In genomic region chr14:117490469-117490868, GRCm38 (mm10) we compare ENCODE assay signal across 21 mouse cellular contexts.
DNase-seq lines count a peak whose midpoint lies in the region; ATAC-seq and TF ChIP-seq lines count a peak whose summit lies in the region.
"Had no signal": no experiment of that assay in that cellular context is flagged by ENCODE, and none has a peak within 500 bp of the region (broad histone marks: within the 10 kb centered on the region; RNA-seq: fewer than 3 reads in every experiment).

No protein-coding gene starts in this region.

- TF ChIP-seq EP300 in heart, postnatal 0 days (IDR thresholded peaks at IDR 0.05; ENCODE audit: low read depth): no peak

- H3K4me1 ChIP-seq in heart, postnatal 0 days (ENCODE audit: control insufficient read depth, insufficient read depth): no peaks in the 10 kb centered on the region
- H3K4me1 ChIP-seq in heart, embryonic 11.5 days (ENCODE audit: control insufficient read depth, insufficient read depth, low read length): no peaks in the 10 kb centered on the region

- peak; percentile 12; the same call in 1 of the 2 replicates for TF ChIP-seq CTCF in heart, postnatal 0 days (IDR thresholded peaks at IDR 0.05; ENCODE audit: low read depth)
- peak; percentile 7 for TF ChIP-seq CTCF in left cerebral cortex, adult 2 months (IDR thresholded peaks at IDR 0.05)
- peak; percentile 31; the same call in 1 of the 2 replicates for TF ChIP-seq CTCF in brain, embryonic 14.5 days (IDR thresholded peaks at IDR 0.05; ENCODE audit: borderline replicate concordance, extremely low read depth, insufficient read depth, insufficient read length)

- H3K27ac ChIP-seq in heart, postnatal 0 days (ENCODE audit: low read depth): no peak overlapping the region
- H3K27ac ChIP-seq in heart, embryonic 11.5 days (ENCODE audit: low read depth, low read length): no peak overlapping the region
- no peak overlapping the region for H3K27ac ChIP-seq in left cerebral cortex, adult 2 months
- H3K27ac ChIP-seq: limb, embryonic 10.5 days; macrophage; midbrain, embryonic 10.5 days; neural tube, embryonic 13.5 days had no signal

- intact Hi-C loops in left cerebral cortex, adult 2 months (cut with DNase I): no loop called here

- no peaks in the 10 kb centered on the region for H3K9me3 ChIP-seq in heart, postnatal 0 days (replicated peaks; ENCODE audit: control insufficient read depth, low read length)
- H3K9me3 ChIP-seq in heart, embryonic 11.5 days (replicated peaks; ENCODE audit: control insufficient read depth, low read length): no peaks in the 10 kb centered on the region
- H3K9me3 ChIP-seq: limb, embryonic 10.5 days; midbrain, embryonic 10.5 days; neural tube, embryonic 13.5 days had no signal

- no peak overlapping the region for H3K4me3 ChIP-seq in heart, postnatal 0 days (ENCODE audit: low read depth, low read length)
- no peak overlapping the region for H3K4me3 ChIP-seq in heart, embryonic 11.5 days (ENCODE audit: low read depth, low read length)
- no peak overlapping the region for H3K4me3 ChIP-seq in left cerebral cortex, adult 2 months
- H3K4me3 ChIP-seq: limb, embryonic 10.5 days; midbrain, embryonic 10.5 days; neural tube, embryonic 13.5 days had no signal

- WGBS in heart, postnatal 0 days: 71% methylated on average over 5 of the region's 5 CpGs
- 68% methylated on average over 5 of the region's 5 CpGs for WGBS in heart, embryonic 11.5 days (ENCODE audit: insufficient replicate concordance)

- H3K27me3 ChIP-seq in heart, postnatal 0 days (ENCODE audit: control insufficient read depth, insufficient read depth, low read length): no peaks in the 10 kb centered on the region
- no peaks in the 10 kb centered on the region for H3K27me3 ChIP-seq in heart, embryonic 11.5 days (ENCODE audit: control insufficient read depth, insufficient read depth, low read length)
- H3K27me3 ChIP-seq: neural tube, embryonic 13.5 days had no signal

- TF ChIP-seq POLR2A in brain, embryonic 14.5 days (IDR thresholded peaks at IDR 0.05; ENCODE audit: borderline replicate concordance, extremely low read depth, insufficient read depth, insufficient read length, poor library complexity, severe bottlenecking): no peak

- peak; percentile 20; the same call in 1 of the 2 replicates for ATAC-seq in heart, postnatal 0 days (ENCODE audit: insufficient read depth, low read depth)
- ATAC-seq in heart, embryonic 11.5 days (replicated peaks; ENCODE audit: insufficient number of reproducible peaks, low FRiP score, low TSS enrichment): no peak

- no peaks in the 10 kb centered on the region for H3K36me3 ChIP-seq in heart, postnatal 0 days (replicated peaks; ENCODE audit: control insufficient read depth, insufficient read depth, low read length)
- H3K36me3 ChIP-seq in heart, embryonic 11.5 days (ENCODE audit: control insufficient read depth, insufficient read depth, low read length): no peaks in the 10 kb centered on the region
- H3K36me3 ChIP-seq: G1E; limb, embryonic 10.5 days; midbrain, embryonic 10.5 days; neural tube, embryonic 13.5 days had no signal

- no peak overlapping the region for H3K4me2 ChIP-seq in heart, postnatal 0 days (ENCODE audit: low read depth, low read length)
- no peak overlapping the region for H3K4me2 ChIP-seq in heart, embryonic 11.5 days
- H3K4me2 ChIP-seq: neural tube, embryonic 13.5 days had no signal

- H3K9ac ChIP-seq in heart, postnatal 0 days (replicated peaks; ENCODE audit: low read depth, low read length): no peak overlapping the region
- no peak overlapping the region for H3K9ac ChIP-seq in heart, embryonic 11.5 days (ENCODE audit: low read depth, low read length)
- H3K9ac ChIP-seq: neural tube, embryonic 13.5 days had no signal

- DNase-seq in embryo, embryonic 10 days (ENCODE audit: low spot score): peak; percentile 29
- DNase-seq in embryo, embryonic 9.5 days (ENCODE audit: extremely low spot score): no peak
- DNase-seq in heart, postnatal 0 days (ENCODE audit: low spot score): no peak
- no peak for DNase-seq in left cerebral cortex, adult 2 months (ENCODE audit: extremely low spot score in 1 of 2, low spot score in 2 of 2)
- DNase-seq in left cerebral cortex, adult 11 months (ENCODE audit: low spot score): no peak
- DNase-seq in brain, embryonic 14.5 days (ENCODE audit: low read depth): peak; percentile 23
- DNase-seq in ovary, postnatal 10 days (ENCODE audit: low spot score): no peak
- DNase-seq: cerebellum, adult 2 months; cerebellum, postnatal 36 days; heart, postnatal 10 days; kidney, adult 18-20 months; kidney, postnatal 10 days; lung, adult 18-20 months; thymus, adult 18-20 months; thymus, postnatal 4 days had no signal

Comparison
In these comparisons a context has a peak if more than half of its experiments do, and no peak if none do; other contexts are left out.
1. DNase-seq: peak in embryo, embryonic 10 days (single experiment) and brain, embryonic 14.5 days (single experiment); none in embryo, embryonic 9.5 days (single experiment), heart, postnatal 0 days (single experiment), left cerebral cortex, adult 2 months (0 of 2), left cerebral cortex, adult 11 months (single experiment) and ovary, postnatal 10 days (single experiment).
2. Peak in every context shown above with its lines, with median percentiles within 50 percentile points of each other: CTCF ChIP-seq.